In genomic region chr3:139842988-139843605, GRCm38 (mm10) we compare ENCODE assay signal across 13 mouse cellular contexts.
"Had no signal": no experiment of that assay in that cellular context is flagged by ENCODE, and none has a peak within 500 bp of the region (broad histone marks: within the 10 kb centered on the region; RNA-seq: fewer than 3 reads in every experiment).

No protein-coding gene starts in this region.

- H3K27ac ChIP-seq: left cerebral cortex, adult 2 months; limb, embryonic 10.5 days; liver, embryonic 15.5 days; midbrain, embryonic 10.5 days had no signal

- ATAC-seq: lung, postnatal 0 days; midbrain, embryonic 16.5 days had no signal

- H3K4me3 ChIP-seq: left cerebral cortex, adult 2 months; limb, embryonic 10.5 days; liver, embryonic 15.5 days; midbrain, embryonic 10.5 days had no signal

- DNase-seq: kidney, postnatal 10 days; kidney, postnatal 4 days; lung, adult 2 months; lung, postnatal 36 days; right cerebral cortex, postnatal 25 days; thymus, postnatal 36 days had no signal

- H3K27me3 ChIP-seq: liver, embryonic 15.5 days had no signal

- H3K36me3 ChIP-seq: limb, embryonic 10.5 days; liver, embryonic 15.5 days; midbrain, embryonic 10.5 days had no signal

- H3K9ac ChIP-seq: liver, embryonic 15.5 days had no signal

- H3K4me1 ChIP-seq: limb, embryonic 10.5 days; liver, embryonic 15.5 days; midbrain, embryonic 10.5 days had no signal

- H3K4me2 ChIP-seq: liver, embryonic 11.5 days; liver, embryonic 15.5 days had no signal

- H3K9me3 ChIP-seq: limb, embryonic 10.5 days; liver, embryonic 15.5 days; midbrain, embryonic 10.5 days had no signal
